Mouse (Mus musculus) embryo, embryonic 11.5 days (tissue): Measurements from ENCODE around the gene Rbms3.

Source experiments
- DNase-seq: peaks from one replicate; pipeline ENCODE4 v3.0.0-alpha.2; 2012; ENCODE audit warnings: low read depth, low spot score

Gene Rbms3

DNA sequence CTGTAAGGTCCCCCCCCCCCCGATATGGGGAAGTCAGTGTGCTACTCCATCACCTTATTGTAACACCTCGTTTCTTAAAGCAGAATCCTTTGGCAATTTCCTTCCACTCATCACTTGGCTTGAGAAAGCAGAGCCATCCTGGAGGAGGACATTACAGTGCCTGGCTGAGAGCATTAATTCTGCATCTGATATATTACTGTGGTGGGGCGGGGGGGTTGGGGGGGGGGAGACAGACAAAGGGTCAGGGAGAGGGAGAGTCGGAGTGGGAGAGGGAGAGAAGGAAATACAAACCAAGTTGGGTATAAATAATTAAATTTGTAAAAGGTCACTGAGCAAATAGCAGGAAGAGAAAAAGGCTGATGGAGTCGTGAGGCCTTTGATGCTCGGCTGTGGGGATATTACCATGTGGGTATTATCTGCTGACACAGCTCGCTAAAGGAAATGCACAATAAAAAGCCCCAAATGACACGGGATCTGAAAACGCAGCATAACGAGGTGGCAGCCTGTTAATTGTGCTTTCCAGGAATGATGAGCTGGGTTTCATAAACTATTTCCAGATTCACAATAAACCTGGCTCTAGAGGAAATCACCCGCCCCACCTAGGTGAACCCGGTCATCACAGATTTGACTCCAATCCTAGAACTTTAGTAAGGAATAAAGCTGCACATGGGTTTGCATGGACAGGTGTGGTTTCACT lies 860.2 kb downstream of the Rbms3 start:
- DNase-seq = no peak

DNA sequence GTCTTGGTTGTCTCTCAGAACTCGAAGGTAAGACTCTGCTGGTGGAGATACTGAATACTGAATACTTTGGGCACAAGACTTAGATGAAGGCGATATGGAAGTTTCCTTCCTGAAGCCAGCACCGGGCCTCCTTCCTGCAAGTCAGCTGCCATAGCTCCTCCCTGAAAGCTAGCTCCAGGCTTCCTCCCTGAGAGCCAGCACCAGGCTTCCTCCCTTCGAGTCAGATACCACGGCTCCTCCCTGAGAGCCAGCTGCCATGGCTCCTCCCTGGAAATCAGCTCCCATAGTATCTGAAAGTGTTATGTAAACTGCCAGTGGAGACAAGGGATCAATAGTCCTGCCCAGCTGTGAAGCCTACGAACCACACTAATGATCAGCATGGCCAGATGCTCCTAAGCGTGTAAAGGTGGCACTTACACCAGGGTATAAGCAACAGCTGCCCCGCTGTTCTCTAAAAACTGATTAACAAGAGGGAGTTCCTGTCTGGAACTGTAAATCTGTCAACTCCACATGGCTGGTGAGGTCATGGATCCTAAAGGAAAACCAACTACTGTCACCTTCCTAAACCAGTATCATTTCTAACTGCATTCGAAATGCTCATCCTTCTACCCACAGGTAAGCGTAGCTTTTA lies 867.2 kb downstream of the Rbms3 start:
- DNase-seq = no peak

DNA sequence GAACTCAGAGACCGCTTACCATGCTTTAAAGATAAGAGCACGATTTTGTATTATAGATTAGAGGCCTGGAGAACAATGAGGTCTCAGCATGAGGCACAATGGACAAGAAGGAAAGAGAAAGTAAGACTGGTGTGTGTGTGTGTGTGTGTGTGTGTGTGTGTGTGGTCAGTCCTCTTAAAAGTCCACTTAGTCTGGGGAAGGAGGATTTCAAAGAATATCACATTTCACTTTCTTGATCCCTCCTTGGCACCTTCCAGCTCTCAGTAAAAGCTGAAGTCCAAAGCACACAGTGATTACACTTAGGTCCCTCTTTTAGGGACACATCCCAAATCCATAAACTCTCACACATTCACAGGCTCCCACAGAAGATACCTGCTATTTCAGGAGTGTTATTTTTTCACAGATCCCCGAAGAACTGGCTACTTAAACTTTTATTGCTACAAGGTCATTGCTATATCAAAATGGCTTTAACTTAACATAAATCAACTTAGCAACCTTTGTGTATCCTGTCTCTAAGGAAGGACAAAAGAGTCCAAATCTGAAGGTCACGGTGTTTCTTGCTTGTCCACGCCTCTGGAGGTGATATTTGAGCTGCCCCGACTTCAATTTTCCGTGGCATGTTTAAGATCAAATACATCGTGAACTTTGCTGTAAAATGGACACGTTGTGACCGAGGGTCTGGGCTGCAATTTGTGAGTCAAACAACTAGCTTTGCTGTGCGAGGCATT lies 880.7 kb downstream of the Rbms3 start:
- no peak for DNase-seq

DNA sequence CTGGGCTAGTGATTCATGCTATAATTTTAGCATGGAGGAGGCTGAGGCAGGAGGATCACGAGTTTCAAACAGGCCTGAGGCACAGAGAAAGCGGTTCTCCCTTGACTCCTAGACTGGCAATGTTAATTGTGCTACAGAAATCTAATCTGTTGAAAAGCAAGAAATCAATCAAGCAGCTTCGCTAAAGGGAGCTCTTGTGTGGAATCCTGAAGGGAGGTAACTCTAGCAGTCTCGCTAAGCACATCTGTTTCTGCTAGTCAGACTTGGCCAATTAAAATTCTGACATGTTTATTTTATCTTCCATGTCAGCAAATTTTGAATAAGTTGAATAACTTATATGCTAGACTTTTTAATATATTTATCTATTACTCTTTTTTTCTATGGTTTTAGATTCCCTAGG lies 881.4 kb downstream of the Rbms3 start:
- no peak for DNase-seq

DNA sequence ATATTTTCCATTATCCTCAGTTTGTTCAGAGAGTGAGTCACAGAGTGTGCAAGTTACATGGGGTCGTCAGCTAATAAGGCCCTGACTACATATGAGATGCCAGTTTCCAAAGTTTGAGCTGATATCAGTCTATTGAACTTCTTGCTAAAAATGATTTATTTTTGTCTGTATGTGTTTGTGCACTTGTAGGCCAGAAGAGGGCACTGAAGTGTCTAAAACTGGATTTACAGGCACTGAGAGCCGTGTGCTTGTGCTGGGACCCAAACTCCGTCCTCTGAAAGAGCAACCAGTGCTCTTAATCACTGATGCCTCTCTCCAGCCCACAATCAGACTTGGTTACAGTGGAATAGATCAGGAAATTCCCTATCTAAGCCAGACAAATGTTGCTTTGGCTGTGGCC lies 882.8 kb downstream of the Rbms3 start:
- DNase-seq = no peak

DNA sequence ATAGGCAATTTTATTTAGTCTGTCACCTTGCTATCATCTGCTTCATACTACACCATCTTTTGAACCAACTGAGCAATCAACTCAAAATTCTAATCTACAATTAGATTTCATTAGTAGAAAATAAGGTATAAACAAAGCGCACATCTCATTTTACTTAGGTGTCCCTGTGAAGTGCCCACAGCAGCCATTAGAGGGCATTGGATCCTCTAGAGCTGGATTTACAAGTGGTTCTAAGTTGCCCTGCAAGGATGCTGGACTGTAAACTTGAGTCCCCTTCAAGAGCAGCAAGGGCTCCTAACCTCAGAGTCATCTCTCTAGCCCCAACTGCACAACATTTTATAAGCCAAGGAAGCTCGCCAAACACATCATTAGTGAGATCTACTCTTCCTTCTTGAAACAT lies 891.9 kb downstream of the Rbms3 start:
- no peak for DNase-seq

DNA sequence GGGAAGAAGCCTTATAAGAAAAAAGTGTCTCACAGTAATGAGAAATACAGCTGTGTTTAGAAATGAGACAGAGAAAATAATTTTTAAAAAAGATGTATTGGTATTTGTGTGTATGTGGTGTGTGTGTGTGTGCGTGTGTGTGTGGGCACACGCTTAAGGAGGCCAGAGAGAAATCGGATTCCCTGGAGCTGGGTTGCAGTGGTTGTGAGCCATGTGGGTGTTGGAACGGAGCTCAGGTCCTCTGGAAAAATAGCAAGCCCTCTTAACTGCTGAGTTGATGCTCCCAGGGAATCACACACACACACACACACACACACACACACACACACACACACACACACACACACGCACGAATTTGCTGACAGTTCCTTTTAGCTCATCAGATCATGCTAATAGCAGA lies 900.5 kb downstream of the Rbms3 start:
- no peak for DNase-seq

DNA sequence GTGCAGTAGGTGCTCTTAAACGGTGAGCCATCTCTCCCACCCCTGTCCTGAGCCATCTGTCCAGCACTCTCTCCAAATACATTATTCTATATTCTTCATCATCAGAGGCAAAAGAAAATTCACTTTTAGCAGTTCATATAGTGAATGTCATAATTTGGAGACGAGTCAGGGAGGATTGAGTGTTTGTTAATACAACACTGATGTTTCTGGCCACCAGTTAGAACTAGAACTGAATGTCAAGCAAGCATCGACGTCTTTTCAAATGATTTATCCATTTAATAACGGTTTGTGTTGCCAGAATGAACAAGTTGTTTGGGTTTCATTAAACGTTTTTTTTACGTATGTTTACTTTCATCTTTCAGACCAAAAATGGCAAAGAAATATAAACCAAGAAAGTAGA lies 901.1 kb downstream of the Rbms3 start:
- no peak for DNase-seq

DNA sequence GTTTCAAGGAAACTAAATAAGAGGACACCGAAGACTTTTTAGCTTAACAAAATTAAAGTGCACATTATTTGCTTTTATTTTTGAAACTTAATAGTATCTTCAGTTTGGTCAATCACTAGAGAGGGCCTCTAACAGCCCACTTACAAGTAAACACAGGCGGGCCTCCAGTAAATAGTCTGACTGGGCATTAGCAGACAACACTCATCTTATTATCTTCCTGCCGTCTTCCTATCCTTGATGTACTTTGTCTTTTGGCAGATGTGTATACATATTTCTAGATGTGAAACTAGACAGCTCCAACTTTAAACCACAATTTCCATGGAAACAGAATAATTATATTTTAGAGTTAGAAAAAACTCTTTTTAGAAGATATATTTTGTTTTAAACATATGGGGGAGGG lies 901.6 kb downstream of the Rbms3 start:
- DNase-seq = no peak

DNA sequence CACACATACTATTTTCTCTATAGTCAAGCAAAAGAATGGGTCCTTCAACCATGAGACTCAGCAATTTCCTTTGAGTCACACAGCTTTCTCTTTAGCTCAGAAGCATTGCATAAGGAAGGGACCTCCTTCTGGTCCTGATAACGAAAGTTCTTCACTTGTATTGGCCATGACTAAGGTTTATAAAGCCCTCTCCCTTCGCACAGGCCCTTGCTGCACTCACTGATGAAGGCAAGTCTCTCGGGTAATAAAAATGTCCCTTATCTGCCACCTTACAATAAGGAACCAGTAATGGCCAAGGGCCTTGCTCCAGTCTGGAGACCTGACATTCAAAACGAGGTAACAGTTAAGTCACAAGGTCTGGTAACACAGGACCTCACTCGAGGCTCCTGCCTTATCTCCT lies 905.1 kb downstream of the Rbms3 start:
- DNase-seq = no peak

DNA sequence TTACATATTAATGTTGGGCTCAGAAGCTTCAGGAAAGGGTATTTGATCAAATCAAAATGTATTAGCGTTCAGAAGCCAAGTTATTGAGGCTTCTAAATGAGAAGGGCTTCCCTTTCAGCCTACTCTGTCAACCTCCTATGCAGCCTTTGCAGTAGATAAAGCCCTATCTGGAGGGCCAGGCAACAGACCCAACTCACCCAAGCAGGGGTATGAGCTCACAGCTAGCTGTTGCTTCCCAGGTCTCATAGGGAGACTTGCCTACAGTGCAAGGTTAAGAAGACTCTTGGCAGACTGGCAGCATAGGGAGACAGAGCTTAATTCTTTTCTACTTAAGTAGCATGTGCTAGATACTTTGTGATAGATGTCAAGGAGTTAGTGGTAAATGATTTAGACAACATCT lies 926.6 kb downstream of the Rbms3 start:
- no peak for DNase-seq

DNA sequence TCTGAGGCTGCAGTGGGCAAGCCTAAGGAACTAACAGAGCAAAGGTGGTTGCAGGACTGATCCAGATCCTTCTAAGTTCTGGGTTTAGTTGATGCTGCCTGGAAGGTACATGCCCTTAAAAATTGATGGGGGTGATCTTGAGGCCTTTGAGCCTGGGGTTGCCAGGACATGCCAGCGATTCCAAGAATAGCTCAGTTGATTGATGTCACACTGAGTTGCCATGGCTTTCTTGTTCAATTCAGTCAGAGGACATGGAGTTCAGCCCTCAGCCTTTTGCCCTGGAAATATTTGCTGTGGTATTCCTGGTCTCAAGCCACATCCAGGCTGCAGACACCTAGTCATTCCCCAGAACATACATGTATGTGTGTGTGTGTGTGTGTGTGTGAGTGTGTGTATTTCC lies 927.1 kb downstream of the Rbms3 start:
- DNase-seq = no peak

DNA sequence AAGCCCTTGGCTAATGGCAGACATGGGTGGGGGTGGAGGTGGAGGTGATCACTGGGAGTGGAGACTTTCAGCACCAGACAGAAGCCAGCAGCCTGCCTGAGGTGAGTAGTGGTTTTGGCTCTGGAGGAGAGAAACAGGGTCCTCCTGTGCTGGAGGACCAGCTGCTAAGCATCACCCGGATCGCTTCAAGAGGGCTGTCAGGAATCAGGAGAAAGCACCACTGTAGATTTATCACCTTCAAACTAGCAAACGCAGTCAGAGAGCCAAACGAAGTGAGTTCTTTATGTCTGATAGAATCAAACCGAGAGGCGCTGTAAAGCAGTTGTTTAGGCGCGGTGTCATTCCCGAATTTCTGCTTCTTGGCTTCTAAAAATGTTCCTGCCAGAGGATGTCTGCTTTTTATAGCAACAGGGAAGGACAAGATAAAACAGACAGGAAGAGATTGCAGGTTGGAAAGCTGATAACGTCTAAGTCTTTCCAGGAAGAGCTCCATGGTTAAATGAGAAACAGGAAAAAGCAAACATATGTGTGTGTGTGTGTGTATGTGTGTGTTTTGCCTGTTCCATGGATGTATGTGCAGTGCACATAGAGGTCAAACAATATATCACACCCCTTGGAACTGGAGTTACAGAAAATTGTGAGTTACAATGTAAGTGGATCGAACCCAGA lies 928.1 kb downstream of the Rbms3 start:
- DNase-seq = no peak

DNA sequence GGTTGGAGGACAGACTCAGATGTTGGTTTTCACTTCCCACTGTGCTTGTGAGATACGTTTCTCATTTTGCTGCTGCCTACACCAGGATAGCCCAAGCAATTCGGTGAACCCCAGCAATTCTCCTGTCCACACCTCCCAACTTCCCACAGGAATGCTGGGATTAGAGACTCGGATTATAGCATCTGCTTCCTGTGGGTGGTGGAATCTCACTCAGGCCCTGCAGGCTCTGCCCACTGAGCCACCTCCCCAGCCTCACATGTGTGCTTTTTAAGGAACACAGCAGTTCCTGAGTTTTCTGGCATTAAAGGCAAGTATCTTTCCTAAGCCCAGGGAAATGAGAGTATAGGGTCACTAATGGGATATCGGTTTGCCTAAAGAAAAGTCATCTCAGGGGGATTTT lies 941.1 kb downstream of the Rbms3 start:
- no peak for DNase-seq

DNA sequence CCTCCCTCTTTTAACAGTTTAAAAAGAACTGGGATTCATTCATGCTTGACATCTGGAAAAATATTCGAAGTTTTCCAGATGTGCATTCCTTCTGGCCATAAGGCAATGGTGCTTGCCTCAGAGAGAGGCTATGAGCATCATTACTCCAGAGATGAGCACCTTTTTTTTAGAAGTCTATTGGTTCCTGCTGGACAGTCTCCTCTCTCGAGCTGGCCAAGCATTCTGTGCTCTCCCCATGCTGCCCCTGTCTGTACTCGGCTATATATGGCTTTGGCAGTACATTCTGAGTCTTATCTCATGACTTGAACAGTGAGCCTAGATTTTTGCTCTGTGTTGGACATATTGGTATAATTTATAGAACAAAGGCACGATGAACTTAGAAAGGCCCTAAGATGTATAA lies 952.6 kb downstream of the Rbms3 start:
- no peak for DNase-seq

DNA sequence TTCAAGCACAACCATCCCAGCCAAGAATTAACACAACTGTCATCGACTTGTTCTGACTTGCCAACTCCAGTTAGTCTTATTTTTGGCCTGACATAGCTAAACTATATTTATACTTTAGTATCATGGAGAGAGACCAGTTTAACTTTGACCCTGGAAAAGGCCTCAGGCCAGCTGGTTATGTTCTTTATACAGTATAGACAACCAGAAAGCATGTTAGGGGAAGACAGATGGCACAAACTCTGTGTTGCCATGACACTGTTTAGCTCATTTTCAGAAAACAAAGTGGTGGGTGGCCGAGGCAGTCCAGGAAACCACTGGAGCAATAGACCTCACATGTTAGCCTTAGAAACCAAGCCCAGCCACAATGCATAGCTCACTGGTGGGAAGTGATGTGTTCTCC lies 953.3 kb downstream of the Rbms3 start:
- no peak for DNase-seq

DNA sequence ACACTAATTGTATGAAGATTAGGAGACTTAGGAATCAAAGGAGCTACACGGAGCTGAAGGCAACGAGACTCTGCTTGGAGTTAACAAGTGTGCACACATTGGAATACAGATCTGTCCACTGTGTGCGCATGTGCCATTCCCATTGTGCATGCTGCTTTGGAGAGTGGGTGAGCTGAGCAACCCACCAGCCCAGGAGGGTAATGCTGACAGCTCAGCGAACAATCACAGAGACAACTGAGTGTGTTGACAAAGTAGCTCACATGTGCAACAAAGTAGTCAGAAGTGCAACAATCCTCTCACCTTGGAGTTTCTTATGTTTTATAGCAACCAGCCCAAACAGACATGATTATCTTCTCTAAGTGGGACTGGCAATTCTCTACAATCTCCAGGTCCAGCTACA lies 955.5 kb downstream of the Rbms3 start:
- no peak for DNase-seq

DNA sequence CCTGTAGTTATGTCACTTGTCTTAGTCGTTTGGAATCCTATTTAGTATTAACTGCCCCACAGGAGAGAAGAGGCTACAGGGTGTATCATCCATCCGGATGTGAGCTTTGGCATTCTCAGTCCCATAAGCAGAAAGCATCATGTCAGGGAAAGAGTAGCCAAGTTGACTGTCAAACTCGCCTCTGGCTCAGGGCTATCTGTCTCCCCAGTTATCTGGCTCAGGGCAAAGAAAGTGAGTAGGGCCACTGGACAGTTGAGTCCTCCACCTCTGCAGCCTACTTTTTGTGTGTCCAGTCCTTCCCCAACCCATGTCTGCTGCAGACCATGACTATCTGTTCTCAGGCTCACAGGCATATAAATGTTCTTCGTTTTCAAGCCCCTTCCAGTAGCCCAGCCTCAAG lies 968.7 kb downstream of the Rbms3 start:
- DNase-seq = no peak

DNA sequence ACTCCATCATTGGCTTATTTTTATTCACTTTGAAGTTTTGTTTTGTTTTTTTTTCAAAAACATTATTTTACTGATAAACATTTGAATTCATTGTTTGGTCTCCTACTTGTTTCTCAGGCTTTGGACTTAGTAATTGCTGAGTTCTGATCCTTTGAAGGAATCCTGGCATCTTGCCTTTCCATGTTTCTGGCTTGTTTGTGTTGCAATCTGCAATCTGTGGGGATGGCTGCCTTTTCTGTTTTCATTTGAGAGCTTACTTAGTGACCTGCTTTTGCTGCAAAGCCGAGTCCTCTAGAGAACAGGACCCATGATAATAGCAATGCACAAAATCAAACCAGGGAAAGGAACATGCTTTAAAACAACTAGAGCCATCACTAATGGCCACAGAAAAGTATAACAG lies 969.8 kb downstream of the Rbms3 start:
- DNase-seq = no peak

DNA sequence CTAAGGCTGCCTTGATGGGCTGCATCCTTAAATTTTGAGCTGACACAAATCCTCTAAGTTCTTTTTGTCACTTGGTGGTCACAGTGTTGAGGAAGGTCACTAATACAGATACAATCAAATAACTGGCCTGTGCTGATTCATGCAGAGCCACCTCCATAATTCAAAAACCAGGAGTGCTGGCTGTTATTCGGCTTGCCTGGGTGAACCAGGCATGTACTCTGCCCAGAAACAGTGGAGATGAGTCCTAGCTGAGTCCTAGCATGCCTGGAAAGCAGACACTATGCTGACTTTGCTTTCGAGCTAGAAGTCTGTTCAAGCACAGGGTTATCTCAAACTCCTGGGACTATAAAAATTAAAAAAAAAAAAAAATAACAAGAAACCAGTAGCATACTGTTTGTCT lies 972.6 kb downstream of the Rbms3 start:
- DNase-seq = no peak

DNA sequence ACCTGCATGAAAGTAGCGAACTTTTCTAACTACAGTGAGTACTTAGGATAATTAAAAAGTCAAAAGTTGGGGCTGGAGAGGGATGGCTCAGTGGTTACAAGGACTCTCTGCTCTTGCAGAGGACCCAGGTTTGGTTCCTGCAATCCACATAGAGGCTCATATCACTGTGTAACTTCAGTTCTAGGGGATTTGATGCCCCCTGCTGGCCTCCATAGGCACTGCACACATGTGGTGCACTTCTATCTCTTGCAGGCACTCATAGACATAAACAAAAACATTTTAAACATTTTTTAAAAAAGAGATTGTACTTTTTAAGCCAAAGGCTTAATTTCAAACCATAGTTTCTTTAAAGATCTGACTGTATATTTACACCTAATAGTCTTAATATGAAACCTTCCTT lies 978.3 kb downstream of the Rbms3 start:
- DNase-seq = no peak

DNA sequence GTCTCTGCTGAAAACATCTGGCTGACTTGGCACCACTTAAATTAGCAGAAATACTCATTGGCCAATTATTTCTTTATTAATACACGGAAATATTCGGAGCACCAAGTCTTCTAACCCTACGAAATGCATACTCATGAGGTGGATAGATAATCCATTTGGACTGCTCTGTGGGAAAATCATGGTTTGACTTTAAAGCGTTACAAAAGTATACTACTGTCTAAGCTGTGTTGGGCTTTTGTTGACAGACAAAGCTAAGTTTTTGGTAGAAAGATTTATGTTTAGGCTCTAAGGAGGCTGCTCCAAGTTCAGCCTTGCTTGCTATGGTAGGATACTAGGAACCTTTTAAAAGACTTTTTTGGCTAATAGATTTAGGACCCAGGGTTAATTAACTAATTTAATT lies 979.8 kb downstream of the Rbms3 start:
- no peak for DNase-seq
